Mouse (Mus musculus) adrenal gland, postnatal 10 days (tissue): ENCODE measurements around the gene Bbox1. TPM values are rescaled to one million over a fixed set of nuclear protein-coding genes. Genes with fewer than 3 reads are reported as not detected.

ENCODE experiments used
- DNase-seq: peaks from one replicate; pipeline ENCODE4 v3.0.0; 2021; ENCODE audit warnings: mixed read lengths
- long read RNA-seq, 2 experiments: library from polyadenylated mRNA; stranded (forward); transcript quantifications; one replicate each; pipeline ENCODE4 v2.0.0; 2021
- total RNA-seq, 2 experiments: library from RNA; stranded (reverse); gene quantifications; 2 replicates each; pipeline ENCODE4 v1.2.3; 2021

The Bbox1 gene
- total RNA-seq: 10 to 100 TPM in 1 of 2 experiments, 1 to 10 TPM in 1; 4.7 to 10.1 TPM
- long read RNA-seq, experiment 1, full-length matches to known transcripts: 10 of 12 reads
- long read RNA-seq, experiment 1, partial matches to known transcripts: 1 of 12 reads
- long read RNA-seq, experiment 1, other reads (novel, unspliced or antisense): 1 of 12 reads
- long read RNA-seq, experiment 2: 0 reads

DNA sequence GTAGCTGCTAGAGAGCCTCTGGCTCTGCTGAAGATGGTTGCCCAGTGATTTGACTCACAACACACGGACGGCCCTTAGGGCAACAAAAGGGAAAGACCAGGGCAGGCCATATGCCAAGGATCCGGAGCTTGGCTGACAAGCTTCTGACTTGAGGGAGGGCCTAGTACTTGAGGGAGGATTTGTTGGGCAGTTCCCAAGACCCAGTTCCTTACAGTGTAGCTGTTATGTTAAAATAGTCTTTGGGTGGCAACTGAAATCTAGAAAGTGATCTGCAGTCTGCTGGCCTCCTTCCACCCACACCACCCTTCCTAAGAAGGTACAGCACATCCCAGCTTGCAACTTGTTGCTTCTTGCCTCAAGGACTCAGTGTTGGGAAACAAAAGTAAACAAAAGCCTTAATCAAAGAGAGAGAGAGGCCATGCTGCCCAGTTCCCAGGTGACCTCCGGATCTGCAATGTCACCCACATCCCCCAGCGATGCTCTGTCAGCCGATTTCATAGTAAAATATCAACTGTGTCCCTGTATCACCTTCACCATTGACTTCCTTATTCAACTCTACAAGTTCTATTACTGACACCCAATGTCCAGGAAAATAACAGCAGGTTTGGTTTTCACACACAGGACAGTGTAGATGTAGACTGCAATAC is at the start of gene Bbox1:
Bbox1 (minus strand) TSS at position 52 of the 647 bp plus-strand sequence.
- DNase-seq: peak; percentile 53

DNA sequence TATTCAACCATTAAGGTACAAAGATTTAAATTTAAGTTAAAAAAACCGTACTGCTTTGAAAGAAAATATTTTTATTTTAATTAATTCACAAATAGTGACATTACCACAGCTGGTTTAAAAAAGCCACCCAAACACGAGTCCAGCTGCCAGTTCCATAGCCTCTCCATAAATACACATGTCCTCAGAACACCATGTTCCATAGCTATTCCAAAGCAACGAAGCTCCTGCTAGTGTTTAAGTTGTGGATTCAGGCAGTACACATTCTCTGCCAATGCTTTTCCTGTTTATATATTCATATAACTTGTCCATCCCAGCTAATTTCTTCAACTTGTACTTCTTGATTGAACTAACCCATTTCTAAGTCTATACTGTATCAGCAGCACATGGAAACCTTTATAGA is 49.5 kb upstream of the Bbox1 start:
- no peak for DNase-seq

DNA sequence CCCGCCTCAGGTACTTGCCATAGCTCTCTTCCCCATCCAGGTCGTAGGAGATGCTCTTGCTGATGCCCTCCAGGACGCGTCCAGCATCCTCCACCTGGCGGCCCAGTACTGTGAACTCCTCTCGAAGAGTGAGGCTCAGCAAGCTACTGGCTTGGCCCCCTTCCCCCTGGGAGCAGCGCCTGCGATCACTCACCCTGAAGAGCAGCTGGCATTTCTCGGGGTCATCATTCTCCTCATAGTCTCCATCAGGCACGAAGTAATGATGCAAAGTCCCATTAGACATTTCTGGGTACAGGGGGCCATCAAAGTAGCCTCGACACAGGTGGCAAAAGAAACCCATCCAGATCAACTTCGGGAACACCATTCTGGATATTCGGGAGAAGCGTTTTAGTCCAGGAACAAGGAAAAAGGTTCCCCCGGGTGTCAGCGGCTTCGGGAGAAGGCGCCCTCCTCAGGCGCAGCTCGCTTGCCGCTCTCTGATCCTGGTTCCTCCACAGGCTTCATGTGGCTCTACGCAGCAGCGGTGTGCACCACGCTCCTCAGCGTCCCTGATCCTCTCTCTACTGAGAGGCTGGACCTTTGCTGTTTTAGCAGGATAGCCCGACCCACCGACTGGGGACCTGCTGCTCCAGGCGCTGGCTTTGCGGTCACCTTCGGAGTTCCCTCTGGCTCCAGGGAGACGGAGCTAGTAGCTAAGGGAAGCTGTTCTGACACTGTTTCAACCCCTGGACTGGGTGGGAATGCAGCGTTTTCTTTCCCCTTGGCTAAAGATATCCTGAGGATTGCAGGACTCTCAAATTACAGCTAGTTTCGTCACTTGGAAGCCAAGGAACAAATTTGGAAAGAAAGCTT is 48.3 kb upstream of the Bbox1 start, which contains the start of gene Fibin:
Fibin (minus strand) TSS at position 752 of the 852 bp plus-strand sequence.
- peak; percentile 56 for DNase-seq

- no peak for DNase-seq
These were observed 39.1 kb upstream of the Bbox1 start for GRCm38 (mm10) chr2:110353302-110353970.

- peak; percentile 47 for DNase-seq
These were observed 37.5 kb upstream of the Bbox1 start for GRCm38 (mm10) chr2:110351843-110352251.

DNA sequence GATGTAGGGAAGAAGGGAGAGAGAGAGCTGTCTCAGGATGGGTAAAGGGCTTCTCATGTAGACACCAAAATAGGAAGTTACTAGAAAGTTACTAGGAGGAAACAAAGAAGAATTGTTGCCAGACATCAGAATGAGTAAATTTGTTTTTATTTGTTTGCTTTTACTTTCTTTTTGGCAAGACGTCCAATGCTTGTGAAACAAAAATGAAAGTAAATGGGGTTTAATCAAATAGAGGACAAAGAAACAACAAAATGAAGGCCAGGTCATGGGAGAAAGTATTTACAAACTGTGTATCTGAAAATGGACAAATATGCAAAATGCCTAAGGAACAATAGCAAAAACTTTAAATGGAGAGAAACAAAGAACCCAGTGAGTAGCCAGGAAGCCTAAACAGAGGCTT is 37.0 kb upstream of the Bbox1 start:
- no peak for DNase-seq

GRCm38 (mm10) chr2:110328953-110329352 is 14.6 kb upstream of the Bbox1 start:
- DNase-seq: no peak

DNA sequence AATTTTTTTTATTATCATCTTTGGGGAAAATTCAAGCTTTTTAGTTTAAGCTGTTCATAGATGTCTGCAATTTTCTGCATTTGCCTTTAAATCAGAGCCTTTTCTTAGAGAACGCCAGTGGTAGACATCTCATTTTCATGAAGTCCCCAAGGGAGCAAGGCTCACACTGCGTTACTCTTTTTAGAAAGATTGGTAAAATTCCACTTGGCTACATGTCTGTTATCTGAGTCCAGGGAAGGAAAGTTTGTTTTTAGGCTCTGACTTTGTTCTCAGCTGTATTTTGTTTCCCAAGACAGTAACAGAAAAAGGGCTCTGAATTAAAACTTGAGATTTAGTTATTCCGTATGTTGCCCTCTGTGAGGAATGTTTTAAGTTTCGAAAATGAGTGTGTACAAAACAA is 5.6 kb upstream of the Bbox1 start:
- DNase-seq: peak; percentile 5

DNA sequence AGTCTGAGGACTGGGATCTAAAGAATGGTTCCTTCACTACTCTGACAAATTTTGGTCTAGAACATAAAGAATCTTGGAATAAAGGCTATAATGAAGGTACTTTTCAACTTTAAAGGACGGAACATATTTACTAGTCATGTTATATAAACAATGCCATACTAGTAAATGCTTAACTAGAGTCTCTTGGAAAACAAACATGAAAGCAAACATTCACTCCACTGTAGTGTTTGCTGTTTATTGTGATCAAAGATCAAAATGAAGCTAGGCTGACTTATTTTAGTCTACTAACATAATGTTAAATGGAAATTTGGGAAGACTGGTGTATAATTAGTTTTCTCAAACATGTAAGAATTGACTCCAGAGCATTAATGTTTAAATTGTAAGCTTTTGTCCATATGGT is 4.9 kb upstream of the Bbox1 start:
- no peak for DNase-seq

- no peak for DNase-seq
These were observed 4.4 kb upstream of the Bbox1 start for GRCm38 (mm10) chr2:110318719-110319118.

GRCm38 (mm10) chr2:110316116-110316883 is 1.9 kb upstream of the Bbox1 start:
- DNase-seq: no peak

DNA sequence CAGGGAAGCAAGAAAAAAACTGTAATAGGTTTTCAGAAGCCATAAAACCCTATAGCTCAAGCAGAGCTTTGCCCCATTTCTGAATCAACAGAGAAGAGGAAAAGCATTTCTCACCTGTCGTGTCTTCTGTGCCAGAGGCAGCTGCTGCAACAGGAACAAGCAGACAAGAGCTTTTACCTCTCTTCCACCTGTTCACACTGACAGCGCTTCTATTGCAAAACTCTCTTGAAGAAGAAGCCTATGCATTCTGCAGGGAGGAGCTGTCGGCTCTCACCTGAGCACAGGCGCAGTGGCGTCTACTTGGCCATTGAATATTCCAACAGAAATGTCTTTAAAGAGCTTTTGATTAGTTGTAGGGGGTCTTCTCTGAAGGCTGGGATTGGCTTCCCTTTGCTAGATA is 286 bp downstream of the Bbox1 start:
- no peak for DNase-seq

GRCm38 (mm10) chr2:110313305-110313824 is 995 bp downstream of the Bbox1 start:
- no peak for DNase-seq

DNA sequence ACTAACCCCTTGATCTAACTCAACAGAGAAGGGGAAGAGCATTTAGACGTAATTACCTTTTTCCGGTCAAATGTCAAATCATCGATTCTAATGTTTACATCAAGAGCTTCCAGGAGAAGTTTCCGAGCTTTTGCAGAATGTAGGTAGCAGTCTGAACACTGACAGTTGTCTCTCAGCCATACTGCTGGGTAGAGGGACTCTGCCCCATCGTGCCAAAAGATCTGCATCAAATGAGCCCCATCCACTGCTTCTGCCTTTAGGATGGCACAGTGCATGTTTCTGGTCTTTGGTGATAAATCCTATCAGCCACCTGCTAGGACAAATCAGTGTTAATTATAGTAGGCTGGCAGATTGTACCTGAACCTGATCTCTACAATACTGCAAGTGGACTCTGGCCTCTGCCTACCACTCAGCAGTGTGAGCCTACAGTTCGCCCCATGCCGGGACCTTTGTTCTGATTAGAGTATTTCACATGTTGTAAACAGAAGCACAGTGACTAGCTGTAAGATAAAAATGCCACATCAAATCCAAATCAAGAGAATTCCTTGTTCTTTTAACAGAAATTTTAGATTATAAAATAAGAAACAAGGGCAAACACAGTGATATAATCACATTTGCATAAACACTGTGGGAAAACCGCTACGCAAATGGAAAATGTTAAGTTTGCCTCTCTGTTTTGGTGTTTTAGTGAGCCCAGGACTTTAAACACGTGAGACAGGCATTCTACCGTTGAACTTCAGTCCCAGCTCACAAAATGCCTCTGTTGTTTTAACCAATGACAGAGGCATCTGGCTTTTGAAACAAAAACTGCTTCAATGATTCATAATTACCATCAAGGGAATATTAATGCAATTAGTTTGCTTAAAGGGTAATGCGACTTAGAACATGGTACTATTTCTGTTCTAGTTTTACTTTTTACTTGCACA is 8.7 kb downstream of the Bbox1 start:
- DNase-seq: no peak

DNA sequence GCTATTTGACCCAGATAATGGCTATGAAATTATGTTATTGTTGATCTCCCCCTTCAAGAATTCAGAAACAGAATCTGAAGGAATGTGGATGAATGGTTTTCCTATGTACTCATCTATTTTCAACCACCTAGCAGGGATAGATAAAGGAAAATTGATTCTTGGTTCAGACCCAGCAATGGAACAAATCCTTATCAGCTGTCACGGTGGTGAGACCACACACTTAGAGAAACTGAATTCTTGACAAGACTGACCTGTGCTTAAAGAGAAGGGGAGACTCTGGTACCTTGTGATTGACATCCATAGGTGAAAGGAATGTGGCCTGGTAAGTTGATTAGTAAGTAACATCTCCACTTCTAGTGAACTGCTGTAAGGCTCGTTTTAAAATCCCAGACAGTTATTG is 12.1 kb downstream of the Bbox1 start:
- no peak for DNase-seq

- no peak for DNase-seq
These were observed 13.0 kb downstream of the Bbox1 start for GRCm38 (mm10) chr2:110301314-110301713.

- DNase-seq: no peak
These were observed 19.4 kb downstream of the Bbox1 start for GRCm38 (mm10) chr2:110294927-110295326.

DNA sequence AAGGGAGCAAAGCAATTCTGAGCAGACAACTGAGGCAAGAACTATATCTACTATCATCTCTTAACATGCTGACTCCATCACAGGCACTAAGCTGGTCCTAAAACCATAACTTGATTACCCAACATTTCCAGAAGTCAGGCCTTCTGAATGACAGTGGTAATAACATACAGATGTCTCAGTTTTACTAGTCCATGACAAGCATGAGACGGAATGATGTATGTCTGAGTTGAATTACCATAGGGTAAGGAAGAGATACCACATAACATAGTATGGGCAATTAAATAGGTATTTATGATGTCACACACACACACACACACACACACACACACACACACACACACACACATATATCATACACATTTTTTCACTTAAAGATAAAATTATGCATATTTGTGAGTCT is 26.4 kb downstream of the Bbox1 start:
- DNase-seq: no peak

- DNase-seq: no peak
These were observed 28.4 kb downstream of the Bbox1 start for GRCm38 (mm10) chr2:110285829-110286504.

- DNase-seq: no peak
These were observed 38.9 kb downstream of the Bbox1 start for GRCm38 (mm10) chr2:110275424-110275823.
